Mouse (Mus musculus) brown adipose tissue, adult 24 weeks (tissue): ENCODE data around the gene Gm14418. TPM values are rescaled to one million over a fixed set of nuclear protein-coding genes. Genes with fewer than 3 reads are reported as not detected.
A peak's percentile ranks its signal among the peaks of the same experiment; 100 is the strongest.
"Not testable (repeated sequence)": the region's sequence is repeated elsewhere in the genome, so short reads cannot be mapped to it uniquely, and the experiment has no call there.

Experiments
- H3K27ac ChIP-seq: fragments of 200-500 bp; replicated peaks from 2 replicates; pipeline ENCODE4 v1.5.1; 2012; ENCODE audit warnings: low read depth, mild to moderate bottlenecking, low read length
- H3K4me1 ChIP-seq: fragments of 200-500 bp; 2 replicates; pipeline ENCODE4 v1.6.1; 2012; ENCODE audit warnings: low read length, mixed read lengths; ENCODE audit not compliant: control insufficient read depth, insufficient read depth, insufficient read length
- H3K4me3 ChIP-seq: fragments of 200-500 bp; 2 replicates; pipeline ENCODE4 v1.5.1; 2012; ENCODE audit warnings: low read depth, mild to moderate bottlenecking, low read length, moderate library complexity; ENCODE audit not compliant: insufficient read depth
- polyA plus RNA-seq: library from polyadenylated mRNA; stranded (reverse); fragments of >200 nt; gene quantifications from 2 replicates; pipeline ENCODE4 v1.2.4, GENCODE M21; 2012; ENCODE audit not compliant: missing spikeins, insufficient read depth, insufficient read length

The Gm14418 gene
- polyA plus RNA-seq, result 10.1 and 19.0 TPM in 2 replicates

DNA sequence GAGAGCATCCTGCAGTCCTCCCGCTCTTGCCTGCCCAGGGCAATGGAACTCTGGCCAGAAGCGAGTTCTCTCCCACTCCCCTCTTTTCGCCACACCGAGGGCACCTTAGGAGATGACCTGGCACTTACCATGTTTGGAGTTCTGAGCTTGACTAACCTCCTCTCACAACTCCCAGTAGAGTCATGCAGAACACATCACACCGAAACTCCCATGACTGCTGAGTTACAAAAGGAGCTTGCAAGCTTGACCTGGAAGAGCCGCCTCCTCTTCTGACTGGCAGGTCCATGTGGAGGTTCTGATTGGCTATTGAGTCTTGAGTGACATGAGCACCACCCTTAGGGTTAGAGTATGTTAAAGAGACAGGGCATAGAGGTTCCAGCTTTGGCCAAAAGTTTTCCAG is at the start of gene Gm14418:
Gm14418 (minus strand) TSS at position 225 of the 400 bp plus-strand sequence.
- H3K4me1 ChIP-seq, H3K27ac ChIP-seq: not testable (repeated sequence)
- H3K4me3 ChIP-seq, result peak within 1 kb of the TSS; percentile 57

Other genes starting within 250 kb of the Gm14418 start
- gene Gm14410, start 191.9 kb downstream of the Gm14418 start, polyA plus RNA-seq, result 3.0 and 5.8 TPM in 2 replicates
- gene Gm14409, start 131.3 kb downstream of the Gm14418 start, polyA plus RNA-seq, result not detected in 2 replicates
- 2.9 TPM in 1 of 2 replicates, not detected in the other for gene Gm14412, start 74.0 kb downstream of the Gm14418 start, polyA plus RNA-seq
- gene Zfp970, start 66.4 kb upstream of the Gm14418 start, polyA plus RNA-seq, result 26.1 TPM in 2 replicates
- 17.9 and 41.5 TPM in 2 replicates for gene Gm14403, start 99.9 kb upstream of the Gm14418 start, polyA plus RNA-seq
- not detected in 2 replicates for gene Gm14406, start 179.9 kb upstream of the Gm14418 start, polyA plus RNA-seq